In the genomic region with DNA sequence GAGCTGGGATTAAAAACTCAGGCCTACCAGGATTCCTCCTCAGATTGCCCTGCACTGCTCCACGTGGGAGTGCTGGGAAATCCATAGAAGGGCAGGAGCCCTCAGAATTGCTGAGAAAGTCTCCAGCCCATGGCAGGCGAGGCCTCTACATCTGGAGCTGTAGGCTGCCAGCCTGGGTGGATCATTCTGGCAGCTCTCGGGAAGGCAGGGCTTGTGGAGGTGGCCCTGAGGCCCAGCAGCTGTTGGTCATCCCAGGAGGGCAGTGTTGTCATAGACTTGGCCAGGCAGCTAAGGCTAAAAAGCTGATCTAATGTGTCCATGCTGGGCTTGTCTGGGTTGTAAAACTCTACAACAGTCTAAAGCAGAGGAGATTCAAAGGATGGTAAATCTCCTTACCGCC, we compare ENCODE assay signal across 10 mouse cellular contexts.
DNase-seq lines count a peak whose midpoint lies in the region; ATAC-seq and TF ChIP-seq lines count a peak whose summit lies in the region.
"Had no signal": no experiment of that assay in that cellular context is flagged by ENCODE, and none has a peak within 500 bp of the region (broad histone marks: within the 10 kb centered on the region; RNA-seq: fewer than 3 reads in every experiment).

No protein-coding gene starts in this region.

- H3K4me1 ChIP-seq in lung, adult 2 months (ENCODE audit: control insufficient read depth, insufficient read depth, low read length), result 0 out of 2 replicates have a peak, but pooled peaks cover 2% of the 10 kb centered on the region
- H3K4me1 ChIP-seq in hindbrain, postnatal 0 days (ENCODE audit: insufficient read depth, low read length), result no peaks in the 10 kb centered on the region
- H3K4me1 ChIP-seq in cerebellum, adult 2 months (ENCODE audit: control insufficient read depth, insufficient read depth, low read length), result no peaks in the 10 kb centered on the region
- H3K4me1 ChIP-seq in limb, embryonic 10.5 days, result peaks cover 26% of the 10 kb centered on the region
- H3K4me1 ChIP-seq in forebrain, embryonic 15.5 days, result no peaks in the 10 kb centered on the region

- WGBS in lung, adult 2 months, result 53% methylated on average over 4 of the region's 4 CpGs
- 68% methylated on average over 4 of the region's 4 CpGs for WGBS in hindbrain, postnatal 0 days
- WGBS in cerebellum, adult 2 months, result 53% methylated on average over 4 of the region's 4 CpGs
- WGBS in limb, embryonic 10.5 days, result 76% methylated on average over 4 of the region's 4 CpGs
- WGBS in forebrain, embryonic 15.5 days, result 81% methylated on average over 4 of the region's 4 CpGs

- H3K36me3 ChIP-seq in hindbrain, postnatal 0 days (ENCODE audit: insufficient read depth, low read length), result no peaks in the 10 kb centered on the region
- no peaks in the 10 kb centered on the region for H3K36me3 ChIP-seq in limb, embryonic 10.5 days
- no peaks in the 10 kb centered on the region for H3K36me3 ChIP-seq in forebrain, embryonic 15.5 days

- no peaks in the 10 kb centered on the region for H3K9me3 ChIP-seq in hindbrain, postnatal 0 days (ENCODE audit: low read length)
- H3K9me3 ChIP-seq in limb, embryonic 10.5 days (replicated peaks), result no peaks in the 10 kb centered on the region
- no peaks in the 10 kb centered on the region for H3K9me3 ChIP-seq in forebrain, embryonic 15.5 days

- DNase-seq in 3134 (ENCODE audit: extremely low read depth, insufficient read length, low spot score) (peak; percentile 32), 3T3-L1 (ENCODE audit: low read depth, low spot score) (peak; percentile 66)
- DNase-seq in heart, adult 9 months (ENCODE audit: low spot score in 2 of 2), result peak; percentile 70 to 79
- DNase-seq in lung, adult 2 months, result peak; percentile 37
- DNase-seq in hindbrain, postnatal 0 days (ENCODE audit: low spot score), result no peak
- DNase-seq in cerebellum, adult 2 months, result no peak
- no peak for DNase-seq in limb, embryonic 10.5 days (ENCODE audit: low spot score)

- ATAC-seq in hindbrain, postnatal 0 days, result no peak
- ATAC-seq in forebrain, embryonic 15.5 days (replicated peaks), result no peak
- ATAC-seq: Patski had no signal

- H3K4me2 ChIP-seq in hindbrain, postnatal 0 days (ENCODE audit: low read depth, low read length), result no peak overlapping the region
- H3K4me2 ChIP-seq in forebrain, embryonic 15.5 days (replicated peaks), result no peak overlapping the region

- H3K4me3 ChIP-seq in lung, adult 2 months (replicated peaks; ENCODE audit: extremely low read depth, low read depth, low read length), result no peak overlapping the region
- H3K4me3 ChIP-seq in hindbrain, postnatal 0 days (ENCODE audit: low read length), result no peak overlapping the region
- no peak overlapping the region for H3K4me3 ChIP-seq in cerebellum, adult 2 months (replicated peaks; ENCODE audit: insufficient read depth, low read depth, low read length)
- H3K4me3 ChIP-seq in limb, embryonic 10.5 days, result no peak overlapping the region
- no peak overlapping the region for H3K4me3 ChIP-seq in forebrain, embryonic 15.5 days
- H3K4me3 ChIP-seq: erythroblast, embryonic 14.5 days had no signal

- H3K27me3 ChIP-seq in hindbrain, postnatal 0 days (ENCODE audit: insufficient read depth, low read length), result no peaks in the 10 kb centered on the region
- no peaks in the 10 kb centered on the region; the same call in 1 of the 2 replicates for H3K27me3 ChIP-seq in cerebellum, adult 2 months (ENCODE audit: control insufficient read depth, insufficient read depth, low read length)
- H3K27me3 ChIP-seq in limb, embryonic 10.5 days (ENCODE audit: low read depth, poor library complexity, severe bottlenecking), result no peaks in the 10 kb centered on the region
- no peaks in the 10 kb centered on the region for H3K27me3 ChIP-seq in forebrain, embryonic 15.5 days
- H3K27me3 ChIP-seq: Patski had no signal

- H3K27ac ChIP-seq in hindbrain, postnatal 0 days, result no peak overlapping the region
- no peak overlapping the region for H3K27ac ChIP-seq in cerebellum, adult 2 months (ENCODE audit: insufficient read depth, low read length)
- no peak overlapping the region for H3K27ac ChIP-seq in limb, embryonic 10.5 days
- H3K27ac ChIP-seq in forebrain, embryonic 15.5 days (replicated peaks), result no peak overlapping the region

- no peak overlapping the region for H3K9ac ChIP-seq in hindbrain, postnatal 0 days (replicated peaks; ENCODE audit: low read length)
- H3K9ac ChIP-seq in forebrain, embryonic 15.5 days (replicated peaks), result no peak overlapping the region

- TF ChIP-seq CTCF in lung, adult 2 months (IDR thresholded peaks at IDR 0.05; ENCODE audit: insufficient read depth, low read length), result no peak
- TF ChIP-seq CTCF in hindbrain, postnatal 0 days (IDR thresholded peaks at IDR 0.05; ENCODE audit: low read depth), result no peak
- TF ChIP-seq CTCF in cerebellum, adult 2 months (IDR thresholded peaks at IDR 0.05; ENCODE audit: borderline replicate concordance, insufficient read depth, low read depth, low read length), result no peak

- no peak for TF ChIP-seq POLR2A in lung, adult 2 months (IDR thresholded peaks at IDR 0.05; ENCODE audit: borderline replicate concordance, extremely low read depth, low read depth, low read length)
- TF ChIP-seq POLR2A in cerebellum, adult 2 months (IDR thresholded peaks at IDR 0.05; ENCODE audit: borderline replicate concordance, insufficient read depth, low read length), result no peak

Comparison
In these comparisons a context has a peak if more than half of its experiments do, and no peak if none do; other contexts are left out.
1. DNase-seq: peak in 3134 (single experiment), 3T3-L1 (single experiment), heart, adult 9 months (2 of 2) and lung, adult 2 months (single experiment); none in hindbrain, postnatal 0 days (single experiment), cerebellum, adult 2 months (0 of 2) and limb, embryonic 10.5 days (single experiment).